Mouse (Mus musculus): ENCODE data around the gene Plcb4.
"Not testable (repeated sequence)": the region's sequence is repeated elsewhere in the genome, so short reads cannot be mapped to it uniquely, and the experiment has no call there.

Gene Plcb4

DNA sequence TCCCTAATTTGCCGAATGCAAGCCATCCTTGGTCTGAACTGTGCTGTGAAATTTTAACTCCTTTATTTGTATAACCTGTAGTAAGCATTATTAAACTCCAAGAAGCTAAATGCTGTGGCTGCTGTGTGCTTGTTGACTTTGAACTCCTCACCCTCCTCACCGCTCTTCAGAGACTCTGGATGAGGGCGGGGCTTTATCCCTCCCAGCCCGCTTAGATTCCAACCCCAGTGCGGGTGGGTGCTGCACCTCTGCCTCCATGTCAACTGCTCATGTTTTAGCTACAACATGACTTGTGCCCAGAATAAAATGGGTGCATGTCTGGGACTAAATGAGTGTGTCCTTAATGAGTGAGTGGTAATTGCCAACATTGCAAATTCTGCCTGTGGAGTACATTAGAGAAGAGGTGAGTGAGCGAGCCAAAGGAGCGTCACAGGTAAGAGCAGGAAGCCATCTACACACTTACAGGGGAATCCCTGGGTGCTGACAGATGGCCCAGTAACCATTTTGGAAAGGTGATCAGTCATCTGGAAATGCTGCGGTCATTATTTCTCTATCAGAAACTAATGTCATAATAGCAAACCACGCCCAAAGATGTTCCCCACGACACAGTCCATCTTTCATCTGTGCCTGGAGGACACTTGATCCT lies 13.8 kb downstream of the Plcb4 start:
- peak; percentile 65; the same call in 1 of the 2 replicates for ATAC-seq (ENCODE audit: insufficient number of reproducible peaks, low FRiP score, low TSS enrichment)

DNA sequence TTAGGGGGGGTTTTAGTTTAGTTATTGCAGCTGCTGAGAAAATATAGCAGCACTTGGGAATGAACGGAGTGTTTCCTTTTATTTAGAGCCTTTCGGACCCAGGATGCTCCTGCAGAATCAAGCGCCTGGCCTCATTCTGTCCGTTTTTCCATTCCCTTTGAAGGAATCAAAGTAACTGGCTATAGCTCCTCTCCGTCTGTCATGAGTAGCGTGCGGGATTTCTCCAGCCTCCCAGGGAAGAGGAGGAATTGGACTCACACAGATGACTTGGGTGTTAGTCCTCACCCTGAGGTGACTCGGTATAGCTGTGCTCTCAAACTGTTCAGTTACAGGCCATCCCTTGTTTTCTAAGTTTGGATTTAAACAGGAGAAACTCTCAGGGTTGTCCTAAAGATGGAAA lies 14.8 kb downstream of the Plcb4 start:
- ATAC-seq (ENCODE audit: insufficient number of reproducible peaks, low FRiP score, low TSS enrichment), result no peak

DNA sequence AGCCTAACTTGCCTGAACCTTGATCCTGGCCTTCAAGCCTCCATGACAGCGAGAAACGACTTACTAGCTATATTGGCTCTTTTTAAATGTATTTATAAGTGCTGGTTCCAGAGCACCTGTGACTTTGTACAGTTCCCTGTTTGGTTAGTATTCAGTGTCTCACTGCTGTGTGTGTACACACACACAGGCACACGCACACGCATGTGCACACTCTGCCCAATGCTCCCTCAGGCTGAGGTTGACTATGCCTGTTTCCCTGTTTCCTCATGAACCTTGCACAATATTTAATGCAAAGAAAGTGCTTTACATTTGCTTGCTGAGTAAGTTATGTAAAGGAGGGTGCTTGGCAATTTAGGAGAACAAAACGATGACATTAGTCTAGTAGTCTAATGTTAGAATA lies 16.5 kb downstream of the Plcb4 start:
- no peak for ATAC-seq (ENCODE audit: insufficient number of reproducible peaks, low FRiP score, low TSS enrichment)

DNA sequence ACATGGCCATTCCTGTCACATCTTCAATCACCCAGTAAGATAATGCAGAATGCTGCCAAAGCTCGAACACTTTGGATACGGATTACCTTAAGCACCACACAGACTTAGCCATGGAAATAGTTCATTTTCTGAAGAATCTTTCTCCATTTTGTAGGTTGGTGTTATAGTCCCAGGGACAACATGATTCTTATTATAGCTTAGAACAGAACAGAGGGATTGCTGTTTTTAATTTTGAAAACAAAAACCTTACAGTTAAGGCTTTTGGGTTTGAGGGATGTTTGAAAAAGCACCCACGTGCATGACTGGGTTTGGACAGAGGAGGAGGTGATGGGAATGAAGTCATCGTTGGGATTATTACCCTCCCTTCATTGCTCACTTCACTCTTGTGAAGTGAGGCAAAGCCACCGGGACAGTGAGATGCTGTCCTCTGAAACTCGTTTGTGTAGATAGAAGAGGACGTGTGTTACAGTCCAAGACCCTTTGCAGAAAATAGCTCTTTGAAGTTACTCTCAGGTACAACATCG lies 18.2 kb downstream of the Plcb4 start:
- no peak for ATAC-seq (ENCODE audit: insufficient number of reproducible peaks, low FRiP score, low TSS enrichment)

DNA sequence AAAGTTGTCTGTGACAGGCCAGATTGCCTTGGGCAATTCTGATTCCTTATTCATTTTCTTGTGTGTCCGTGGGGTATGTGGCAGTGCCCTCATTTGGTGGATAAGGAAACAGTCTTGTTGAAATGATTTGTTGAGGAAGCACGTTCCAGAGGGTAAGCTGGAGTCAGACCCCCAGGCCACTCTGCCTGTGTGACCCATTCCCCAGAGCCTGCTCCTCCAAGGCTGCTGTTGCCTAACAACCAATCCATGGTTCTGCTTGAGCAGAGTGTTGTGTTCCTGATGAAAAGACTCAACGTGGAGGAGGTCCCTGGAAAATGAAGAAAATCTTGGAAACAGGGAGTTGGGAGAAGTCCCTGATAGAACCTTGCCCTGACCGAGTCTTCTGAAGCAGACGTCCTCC lies 18.8 kb downstream of the Plcb4 start:
- ATAC-seq (ENCODE audit: insufficient number of reproducible peaks, low FRiP score, low TSS enrichment), result no peak

DNA sequence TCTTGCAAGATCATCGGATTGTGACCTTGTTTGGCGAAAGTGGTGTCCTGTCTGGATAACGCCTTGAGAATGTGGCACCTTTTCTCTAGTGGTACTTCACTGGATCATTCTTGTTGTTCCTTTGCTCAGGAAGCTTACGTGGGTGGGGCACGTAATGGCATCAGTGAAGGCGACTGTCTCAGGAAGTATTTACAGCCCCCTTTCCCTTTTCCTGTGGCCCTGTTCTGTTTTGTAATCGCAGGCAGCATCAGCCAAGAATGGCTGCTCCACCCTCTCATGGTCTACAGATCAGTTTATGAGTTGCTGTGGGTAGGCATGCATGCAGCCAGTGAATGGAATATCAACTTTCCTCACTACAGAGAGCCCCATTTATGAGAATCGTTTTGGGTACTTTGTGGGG lies 21.2 kb downstream of the Plcb4 start:
- no peak for ATAC-seq (ENCODE audit: insufficient number of reproducible peaks, low FRiP score, low TSS enrichment)

DNA sequence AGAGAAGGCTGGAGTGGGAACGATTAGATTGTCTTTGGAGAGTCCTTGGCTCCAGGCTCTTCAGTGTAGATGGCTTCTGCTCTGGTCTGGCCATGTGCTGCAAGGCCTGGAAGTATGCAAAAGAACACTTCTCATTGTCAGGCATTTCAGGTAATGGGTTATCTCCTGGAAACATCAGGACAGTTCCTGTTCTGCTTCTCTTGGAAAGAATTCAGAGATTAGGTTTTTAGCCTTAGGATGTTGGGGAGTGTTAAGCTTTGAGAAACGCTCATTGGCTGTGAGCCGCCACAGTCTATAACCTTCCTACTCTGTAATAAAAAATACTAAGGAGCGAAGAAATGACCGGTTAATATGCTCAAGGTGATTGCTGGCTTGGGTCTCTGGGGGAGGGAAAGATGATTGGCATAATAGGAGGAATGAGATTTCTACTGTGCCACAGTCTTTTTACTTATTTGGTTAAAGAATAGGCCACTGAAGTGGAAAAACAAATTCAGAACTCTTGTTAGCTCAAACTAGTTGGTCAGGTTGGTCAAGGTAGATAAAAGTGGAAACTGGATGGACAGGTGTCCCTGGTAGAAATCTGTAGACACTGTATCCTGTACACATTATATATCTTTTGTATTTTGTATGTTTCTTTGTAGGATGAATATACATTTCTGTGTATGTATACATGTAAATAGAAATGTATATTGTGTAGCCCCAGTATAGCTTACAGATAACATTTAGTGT lies 21.8 kb downstream of the Plcb4 start:
- no peak for ATAC-seq (ENCODE audit: insufficient number of reproducible peaks, low FRiP score, low TSS enrichment)

DNA sequence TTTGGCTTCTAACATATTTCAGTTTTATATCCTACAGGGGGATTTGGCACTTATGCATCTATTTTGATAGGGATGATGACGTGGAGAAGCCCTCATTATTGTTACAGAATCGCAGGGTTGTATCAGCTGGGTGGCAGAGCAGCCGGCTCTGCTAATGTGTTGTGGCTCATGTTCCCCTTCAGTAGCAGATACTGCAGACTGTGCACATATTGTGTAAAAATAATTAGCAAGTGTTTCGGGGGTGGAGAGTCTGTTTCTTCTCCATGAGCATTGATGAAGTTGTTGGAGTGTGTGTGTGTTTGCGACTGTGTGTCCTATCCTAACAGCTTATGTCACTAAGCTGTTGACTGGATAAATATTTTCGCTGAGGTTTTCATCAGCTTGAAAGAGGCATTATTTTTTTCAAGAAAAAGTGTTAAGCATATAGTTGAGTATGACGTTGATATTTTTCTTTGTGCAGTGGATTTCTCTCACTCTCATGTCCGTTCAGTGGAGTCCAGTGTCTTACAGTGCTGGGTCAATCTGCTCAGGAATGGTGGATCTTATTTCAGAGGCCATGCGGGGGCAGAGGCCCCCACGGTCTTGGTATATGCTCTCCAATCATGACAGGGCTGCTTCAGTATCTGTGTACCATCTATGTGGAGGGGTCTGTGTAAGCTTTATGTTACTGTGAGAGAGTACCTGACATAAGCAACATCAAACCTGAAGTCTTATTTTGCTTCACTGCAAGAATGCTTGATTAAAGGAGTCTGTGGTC lies 25.1 kb downstream of the Plcb4 start:
- no peak for ATAC-seq (ENCODE audit: insufficient number of reproducible peaks, low FRiP score, low TSS enrichment)

DNA sequence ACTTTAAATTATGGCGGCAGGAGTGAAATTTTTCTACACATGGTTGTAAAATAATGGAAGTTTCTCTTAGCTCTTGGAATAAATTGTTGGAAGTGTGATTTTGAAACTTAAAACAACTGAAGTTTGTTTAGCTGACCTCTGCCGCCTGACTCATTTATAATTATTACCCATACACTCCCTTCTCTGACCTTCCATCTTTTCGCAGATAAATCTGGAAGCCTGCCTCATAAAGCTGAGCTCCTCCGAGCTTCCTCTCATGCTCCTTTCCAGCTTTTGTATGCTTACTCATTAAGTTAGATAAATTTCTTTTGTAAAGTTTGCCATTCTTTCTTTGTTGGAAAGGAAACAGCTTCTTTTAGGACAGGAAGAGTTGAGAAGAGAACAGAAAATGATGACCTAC lies 27.9 kb downstream of the Plcb4 start:
- ATAC-seq (ENCODE audit: insufficient number of reproducible peaks, low FRiP score, low TSS enrichment), result no peak

DNA sequence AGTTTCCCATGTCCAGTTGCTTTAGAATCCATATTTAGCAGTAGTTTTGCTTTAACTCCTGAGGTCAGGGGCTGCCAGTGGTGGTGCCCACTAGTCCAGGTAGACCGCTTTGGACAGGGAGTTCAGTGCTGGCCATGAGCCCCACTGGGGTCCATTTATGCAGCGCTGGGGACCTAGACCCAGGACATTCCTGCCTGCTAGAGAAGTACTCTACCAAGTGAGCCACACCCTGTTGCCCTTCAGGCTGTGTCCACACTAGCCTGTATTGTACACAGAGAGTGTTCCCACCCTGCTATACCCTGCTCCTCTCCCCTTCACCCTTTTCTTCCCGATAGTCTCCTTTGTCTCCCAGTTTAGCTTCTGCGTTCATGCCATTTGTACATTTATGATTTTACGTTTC lies 28.8 kb downstream of the Plcb4 start:
- no peak for ATAC-seq (ENCODE audit: insufficient number of reproducible peaks, low FRiP score, low TSS enrichment)

DNA sequence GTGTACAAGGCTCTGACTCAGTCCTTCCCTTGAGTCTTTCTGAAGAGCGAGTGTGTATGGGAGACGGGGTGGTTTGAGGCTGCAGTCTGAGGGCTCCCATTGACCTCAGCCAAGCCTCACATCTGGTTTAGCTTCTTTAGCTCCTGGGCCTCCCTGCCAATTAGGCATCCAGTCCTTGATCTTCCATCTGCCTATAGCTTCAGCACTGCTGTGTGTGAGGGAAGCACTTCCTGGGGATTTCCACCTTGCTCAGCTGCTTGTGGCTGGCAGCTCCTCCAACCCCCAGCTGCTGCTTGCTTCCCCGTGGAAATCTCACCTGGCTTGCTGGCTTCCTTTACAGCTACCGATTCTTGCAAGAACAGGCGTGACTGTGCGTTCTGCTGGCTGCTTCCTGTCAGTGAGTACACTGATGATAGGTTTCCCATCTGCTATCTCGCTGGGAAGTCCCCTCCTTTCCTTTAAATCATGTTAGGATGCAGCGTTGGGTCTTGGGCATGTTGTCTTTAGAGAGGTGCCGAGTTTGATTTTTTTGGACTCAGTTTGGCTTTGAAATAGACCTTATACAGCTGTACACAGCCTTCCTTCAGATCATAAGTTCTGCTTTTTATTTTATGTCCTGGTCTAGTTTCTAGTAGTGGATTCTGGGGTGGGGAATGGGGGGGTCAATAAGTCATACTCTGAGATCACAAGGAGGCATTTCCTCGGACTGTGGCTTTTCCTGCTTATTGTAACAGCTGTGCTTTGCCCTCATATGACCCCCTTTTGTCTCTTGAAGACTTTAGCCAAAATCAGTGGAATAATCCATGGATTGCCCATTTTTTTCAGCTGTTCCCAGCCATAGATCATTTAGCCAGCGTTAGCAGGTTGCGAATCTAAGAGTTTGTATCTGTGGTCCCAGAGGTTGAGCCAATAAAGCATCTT lies 34.0 kb downstream of the Plcb4 start:
- ATAC-seq (ENCODE audit: insufficient number of reproducible peaks, low FRiP score, low TSS enrichment), result peak; percentile 40

DNA sequence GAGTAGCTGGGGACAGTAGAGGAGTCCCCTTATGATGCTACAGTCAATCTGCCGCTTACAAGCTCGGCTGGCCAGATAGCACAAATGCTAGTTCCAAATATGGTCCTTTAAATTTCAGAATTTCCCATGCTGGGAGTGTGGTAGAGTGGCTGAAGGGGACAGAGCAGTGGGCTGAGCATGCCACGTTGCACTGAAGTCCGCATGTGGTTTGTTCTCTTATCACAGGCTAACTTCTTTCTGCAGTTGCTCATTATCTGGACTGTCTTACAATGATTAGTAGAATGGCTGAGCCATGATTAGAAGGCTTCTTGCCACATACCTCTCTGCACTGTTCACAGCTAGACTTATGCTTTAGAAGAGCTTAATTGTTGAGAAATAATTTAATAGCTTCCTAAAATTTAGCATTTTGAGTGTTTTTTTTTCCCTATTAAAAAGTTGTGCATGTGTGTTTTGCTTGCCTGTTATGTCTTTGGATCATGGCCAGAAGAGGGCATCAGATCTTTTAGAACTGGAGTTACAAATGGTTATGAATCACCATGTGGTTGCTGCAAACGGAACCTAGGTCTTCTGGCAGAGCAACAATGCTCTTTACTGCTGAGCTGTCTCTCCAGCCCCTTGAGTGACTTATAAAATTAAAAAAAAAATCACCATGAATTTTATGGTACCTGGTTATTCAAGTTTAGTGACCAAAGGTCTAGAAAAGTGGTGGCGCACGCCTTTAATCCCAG lies 42.0 kb downstream of the Plcb4 start:
- no peak for ATAC-seq (ENCODE audit: insufficient number of reproducible peaks, low FRiP score, low TSS enrichment)

DNA sequence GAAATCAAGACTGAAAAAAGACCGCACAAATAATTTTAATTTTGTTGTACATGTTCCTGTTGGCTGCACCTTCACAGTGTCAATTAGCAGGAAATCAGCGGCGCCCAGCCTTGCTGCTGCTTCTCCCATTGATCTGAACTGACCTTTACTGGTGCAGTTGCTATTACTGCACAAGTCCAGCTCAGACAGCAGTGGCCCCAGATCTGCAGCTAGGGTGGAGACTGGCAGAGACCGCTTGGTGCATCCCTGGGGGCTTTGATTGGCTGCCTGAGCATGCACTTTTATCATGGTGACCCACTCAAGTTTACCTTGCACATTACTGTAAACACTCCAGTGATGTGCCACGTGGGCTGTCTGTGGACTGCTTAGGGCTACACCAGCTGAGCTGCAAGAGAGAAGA lies 45.9 kb downstream of the Plcb4 start:
- ATAC-seq (ENCODE audit: insufficient number of reproducible peaks, low FRiP score, low TSS enrichment), result no peak

DNA sequence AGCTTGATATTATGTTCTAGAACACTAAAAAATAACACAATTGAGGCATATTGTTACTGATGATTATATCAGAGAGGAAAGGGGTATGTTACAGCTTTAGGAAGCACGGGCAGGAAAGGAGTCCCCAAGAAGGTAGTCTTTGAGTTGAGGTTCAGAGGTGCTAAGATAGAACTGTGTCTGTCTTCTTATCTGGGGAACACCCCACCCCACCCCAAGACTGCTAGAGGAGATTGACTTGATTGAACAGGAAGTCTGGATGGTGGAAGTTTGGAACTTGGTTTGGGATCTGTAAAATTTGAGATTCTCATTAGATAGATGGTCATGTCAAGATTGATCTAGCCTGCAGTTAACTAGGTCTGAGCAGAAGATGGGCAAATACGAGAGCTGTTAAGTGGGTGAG lies 48.5 kb downstream of the Plcb4 start:
- no peak for ATAC-seq (ENCODE audit: insufficient number of reproducible peaks, low FRiP score, low TSS enrichment)

DNA sequence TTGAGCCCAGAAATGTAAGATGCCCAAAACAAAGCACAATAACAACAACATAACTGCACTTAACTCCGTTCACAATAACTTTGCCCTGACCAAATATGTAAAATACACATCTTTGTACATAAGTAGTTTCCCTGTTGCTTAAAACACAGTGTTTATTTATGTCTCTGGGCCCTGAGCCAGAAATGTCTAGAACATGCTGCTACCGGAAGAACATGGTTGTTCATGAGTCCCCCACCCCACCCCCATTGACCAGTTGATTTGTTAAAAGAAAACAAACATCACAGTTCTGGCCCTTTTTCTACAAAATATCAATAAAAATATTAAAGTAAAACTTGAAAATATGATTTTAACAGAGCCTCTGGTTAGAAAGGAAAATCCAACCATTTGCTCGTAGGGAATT lies 49.6 kb downstream of the Plcb4 start:
- ATAC-seq (ENCODE audit: insufficient number of reproducible peaks, low FRiP score, low TSS enrichment), result no peak

DNA sequence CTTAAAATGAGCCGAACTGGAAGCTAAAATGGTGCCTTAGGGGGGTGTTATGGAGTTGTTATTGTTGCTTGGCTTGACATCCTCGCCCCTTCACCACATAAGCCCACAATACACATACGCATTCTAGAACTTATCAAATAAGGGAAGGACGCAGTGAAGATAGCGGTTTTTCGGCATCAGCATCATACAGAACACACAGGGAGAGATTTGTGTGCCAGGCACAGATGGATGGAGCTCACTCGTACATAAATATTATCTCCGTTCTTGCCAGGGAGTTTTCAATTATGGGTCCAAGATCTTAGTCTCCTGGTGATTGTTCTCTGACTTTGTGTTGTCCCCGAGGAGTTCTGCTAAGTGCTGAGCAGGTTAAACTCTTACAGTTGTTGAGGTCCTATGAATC lies 50.0 kb downstream of the Plcb4 start:
- 0 out of 2 replicates have a peak, but pooled peaks have one; percentile 37 for ATAC-seq (ENCODE audit: insufficient number of reproducible peaks, low FRiP score, low TSS enrichment)

DNA sequence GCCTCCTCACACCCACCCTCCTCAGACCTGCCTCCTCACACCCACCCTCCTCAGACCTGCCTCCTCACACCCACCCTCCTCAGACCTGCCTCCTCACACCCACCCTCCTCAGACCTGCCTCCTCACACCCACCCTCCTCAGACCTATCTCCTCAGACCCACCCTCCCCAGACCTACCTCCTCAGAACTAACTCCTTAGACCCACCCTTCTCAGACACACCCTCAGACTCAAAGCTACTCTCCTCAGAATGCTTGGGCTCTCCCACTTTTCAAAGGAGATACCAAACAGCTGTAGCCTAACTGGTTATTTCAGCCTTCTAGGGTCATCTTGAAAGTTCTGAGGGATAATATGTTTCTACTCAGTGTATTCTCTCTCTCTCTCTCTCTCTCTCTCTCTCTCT lies 50.9 kb downstream of the Plcb4 start:
- ATAC-seq (ENCODE audit: insufficient number of reproducible peaks, low FRiP score, low TSS enrichment), result not testable (repeated sequence)

DNA sequence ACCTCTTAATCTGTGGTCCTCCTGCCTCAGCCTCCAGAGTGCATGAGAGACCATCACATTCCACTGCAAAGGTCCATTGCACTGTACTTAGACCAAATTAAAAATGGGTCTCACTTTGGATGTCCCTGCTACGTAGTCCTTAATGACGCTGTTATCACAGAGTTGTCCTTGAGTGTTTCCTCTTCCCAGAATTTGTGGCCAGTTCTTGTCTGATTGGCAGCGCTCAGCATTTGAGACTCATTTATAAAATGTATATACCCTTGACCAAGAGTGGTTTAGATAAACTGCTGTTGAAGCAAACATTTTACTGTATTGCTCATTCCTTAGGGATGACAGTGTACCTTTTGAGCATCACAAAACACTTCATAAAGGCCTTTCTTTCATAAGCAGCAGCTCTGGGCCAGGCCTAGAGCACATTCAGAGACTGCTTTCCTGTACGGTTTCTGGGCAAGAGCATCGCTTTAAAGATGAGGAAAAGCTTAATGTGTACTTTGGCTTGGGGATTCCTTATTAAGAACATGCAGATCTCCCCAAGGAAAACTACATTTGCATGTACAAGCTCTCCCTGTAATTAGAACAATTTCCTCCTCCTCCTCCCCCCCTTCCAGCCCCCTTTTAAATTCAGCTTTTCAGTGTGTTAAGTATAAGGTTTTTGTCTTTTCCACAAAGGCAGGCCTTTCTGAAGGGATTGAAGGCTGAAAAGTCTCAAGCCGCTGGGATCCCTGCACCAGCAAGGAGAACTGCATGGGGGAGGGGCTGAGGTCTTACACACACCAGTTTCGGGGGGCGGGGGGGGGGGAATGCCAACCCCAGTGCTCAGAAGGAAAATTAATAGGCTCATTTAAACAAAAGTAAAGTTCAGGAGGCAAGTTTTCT lies 52.5 kb downstream of the Plcb4 start:
- ATAC-seq (ENCODE audit: insufficient number of reproducible peaks, low FRiP score, low TSS enrichment), result no peak

DNA sequence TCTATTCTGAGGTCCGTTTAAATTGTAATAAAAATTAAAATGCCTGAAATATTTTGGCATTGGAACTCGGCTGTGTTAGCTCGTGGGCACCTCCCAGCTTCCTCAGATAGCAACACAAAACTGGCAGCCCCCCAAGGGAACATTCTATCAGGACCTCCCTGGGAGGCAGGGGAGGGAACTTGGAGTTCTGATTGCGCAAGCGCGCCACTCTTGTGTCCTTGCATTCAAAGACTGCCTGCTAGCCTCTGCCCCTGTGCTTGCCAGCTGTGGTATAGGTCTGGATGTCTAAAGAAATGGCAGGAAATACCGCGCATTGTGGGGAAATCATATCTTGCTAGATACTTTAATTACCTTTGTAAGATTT lies 53.1 kb downstream of the Plcb4 start:
- ATAC-seq (ENCODE audit: insufficient number of reproducible peaks, low FRiP score, low TSS enrichment), result no peak
